Mouse (Mus musculus): Measurements from ENCODE around the gene Dnali1.

Gene Dnali1

DNA sequence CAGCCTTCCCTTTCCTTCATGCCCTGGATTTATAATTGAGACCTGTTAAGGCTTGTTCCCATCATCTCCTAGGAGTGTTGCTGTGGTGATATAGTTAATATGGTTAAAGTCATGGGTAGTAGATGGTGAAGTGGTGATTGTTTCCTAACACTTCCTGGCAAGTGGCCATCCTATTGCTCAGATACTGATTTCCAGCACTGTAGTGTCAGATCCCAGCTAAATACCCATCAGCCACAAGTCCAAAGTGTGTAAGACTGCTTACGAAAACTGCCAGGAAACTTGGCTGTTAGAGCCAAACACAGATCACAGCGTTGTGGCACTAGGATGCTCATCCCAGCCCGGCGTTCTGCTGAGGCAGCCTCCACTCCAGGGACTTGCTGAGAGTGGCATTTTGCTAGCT lies 31.2 kb downstream of the Dnali1 start:
- DNase-seq (ENCODE audit: low read depth, low spot score) = no peak

DNA sequence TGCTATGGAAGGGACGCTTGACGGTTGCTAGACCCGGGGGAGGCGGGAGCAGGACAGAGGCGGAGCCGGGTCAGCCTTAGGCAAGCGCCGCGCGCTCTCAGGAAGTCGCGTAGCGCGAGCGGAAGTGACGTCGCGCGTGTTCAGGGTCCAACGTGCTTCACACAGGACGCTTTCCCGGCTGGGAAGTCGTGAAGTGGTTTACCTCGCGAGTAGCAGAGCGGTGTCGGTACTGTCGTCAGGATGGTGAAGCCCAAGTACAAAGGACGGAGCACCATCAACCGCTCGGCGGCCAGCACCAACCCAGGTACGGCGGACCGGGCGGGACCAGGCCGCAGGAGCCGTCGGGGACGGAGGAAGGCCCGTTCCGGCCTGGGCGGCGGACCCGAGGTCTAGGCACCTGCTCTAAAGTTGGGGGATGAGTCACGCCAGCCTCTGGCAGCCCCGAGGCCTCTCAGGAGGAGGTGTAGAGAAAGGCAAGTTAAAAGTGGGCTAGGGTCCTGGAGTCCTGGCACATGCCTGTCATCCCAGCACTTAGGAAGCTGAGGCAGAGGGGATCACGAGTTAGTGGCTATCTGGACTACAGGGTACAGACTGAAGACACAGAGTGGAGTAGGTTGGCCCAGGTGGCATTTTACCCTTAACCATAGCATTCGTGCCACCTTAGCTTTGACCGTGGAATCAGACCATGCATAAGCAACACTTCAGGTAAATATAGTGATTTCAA lies 35.5 kb downstream of the Dnali1 start:
- DNase-seq (ENCODE audit: low read depth, low spot score) = peak; percentile 93

DNA sequence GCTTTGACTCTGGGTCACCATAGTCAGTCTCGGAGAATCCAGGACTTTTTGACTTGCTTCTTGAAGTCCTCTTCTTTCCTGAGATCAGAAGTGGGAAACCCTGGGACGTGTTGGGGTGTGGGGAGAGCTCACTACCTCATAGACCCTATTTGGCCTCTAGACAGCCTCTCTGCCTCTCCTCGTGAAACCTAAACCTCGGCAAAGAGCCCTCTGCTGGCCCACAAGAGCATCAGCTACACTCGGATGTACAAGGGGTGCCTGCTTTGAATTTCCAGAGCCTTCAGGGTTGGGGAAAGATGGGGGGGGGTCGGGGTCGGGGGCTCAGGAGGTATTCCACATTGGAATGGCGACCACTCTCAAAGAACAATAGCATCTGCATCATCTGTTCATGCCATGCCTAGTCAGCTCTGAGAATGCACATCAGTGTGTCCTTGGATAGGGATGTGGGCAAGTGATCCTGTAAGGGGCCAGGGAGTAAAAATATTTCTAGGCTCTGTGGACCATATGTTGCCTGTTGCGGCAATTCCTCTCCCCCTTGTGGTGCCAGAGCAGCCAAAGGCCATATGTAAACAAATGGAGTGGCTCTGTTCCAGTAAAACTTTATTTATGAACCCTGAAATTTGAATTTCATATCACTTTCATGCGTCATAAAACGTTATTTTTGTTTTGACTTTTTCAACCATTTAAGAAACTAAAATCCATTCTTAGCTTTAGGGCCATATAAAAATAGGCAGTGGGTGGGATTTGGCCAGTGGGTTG lies 44.5 kb downstream of the Dnali1 start:
- DNase-seq (ENCODE audit: low read depth, low spot score) = peak; percentile 40

DNA sequence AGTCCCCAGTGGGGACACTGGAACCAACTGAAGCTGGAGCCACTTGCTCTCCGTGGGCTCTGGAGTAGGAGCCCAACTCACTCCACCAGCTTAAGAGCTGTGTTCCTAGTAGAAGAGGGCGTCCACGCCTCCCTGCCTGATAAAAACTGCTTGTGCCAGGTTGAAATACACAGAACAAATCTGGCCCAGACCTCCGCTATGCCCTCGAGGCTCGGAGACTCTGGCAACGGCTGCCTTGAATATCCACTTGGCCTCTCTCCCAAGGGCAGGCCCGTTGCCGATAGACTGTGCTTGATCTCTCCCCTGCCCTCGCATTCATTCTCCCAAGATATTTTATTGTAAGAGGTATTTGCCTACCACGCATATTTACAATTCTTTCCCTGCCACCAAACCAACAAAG lies 48.1 kb downstream of the Dnali1 start:
- DNase-seq (ENCODE audit: low read depth, low spot score) = no peak

DNA sequence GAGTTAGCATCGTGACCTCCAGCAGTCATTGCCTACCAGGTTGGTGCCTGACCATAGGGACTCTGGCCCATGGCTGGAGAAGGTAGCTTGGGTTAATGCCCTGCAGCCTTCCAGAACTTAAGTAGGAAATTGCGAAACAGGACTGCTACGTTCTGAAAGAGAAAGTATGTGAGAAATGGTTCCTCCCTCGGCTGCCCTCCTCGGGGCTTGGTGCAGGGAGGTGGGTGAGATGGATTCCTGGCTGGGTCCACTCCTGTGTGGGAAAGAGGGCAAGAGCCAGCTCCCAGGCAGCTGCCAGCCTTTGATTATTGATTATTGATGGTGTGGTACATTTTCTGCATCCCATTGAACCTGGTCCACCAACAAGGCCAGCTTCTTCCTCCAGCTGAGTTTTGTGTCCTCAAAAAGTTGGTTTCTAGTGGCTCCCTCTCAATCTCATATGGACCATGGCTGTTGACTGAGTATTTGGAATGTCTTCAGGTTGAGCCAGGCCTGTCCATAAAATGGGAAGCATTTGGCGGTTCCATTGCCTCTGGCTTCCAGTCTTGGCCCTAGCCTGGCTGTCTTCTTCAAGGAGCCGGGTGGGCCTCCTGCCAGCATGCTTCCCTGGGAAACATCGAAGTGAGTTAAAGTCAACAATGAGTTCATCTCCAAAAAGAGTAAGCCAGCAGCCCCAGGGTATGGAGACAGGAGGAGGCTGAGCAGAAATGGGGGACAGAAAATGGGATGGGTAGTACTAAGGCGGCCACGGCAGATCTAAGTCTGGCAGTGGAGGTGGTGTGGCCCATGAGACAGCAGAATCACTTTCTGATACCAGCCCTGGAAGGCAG lies 49.5 kb downstream of the Dnali1 start, which contains the start of gene Gnl2:
Gene Gnl2 (plus strand): TSS at position 780 of the 830 bp plus-strand sequence.
- no peak for DNase-seq (ENCODE audit: low read depth, low spot score)

DNA sequence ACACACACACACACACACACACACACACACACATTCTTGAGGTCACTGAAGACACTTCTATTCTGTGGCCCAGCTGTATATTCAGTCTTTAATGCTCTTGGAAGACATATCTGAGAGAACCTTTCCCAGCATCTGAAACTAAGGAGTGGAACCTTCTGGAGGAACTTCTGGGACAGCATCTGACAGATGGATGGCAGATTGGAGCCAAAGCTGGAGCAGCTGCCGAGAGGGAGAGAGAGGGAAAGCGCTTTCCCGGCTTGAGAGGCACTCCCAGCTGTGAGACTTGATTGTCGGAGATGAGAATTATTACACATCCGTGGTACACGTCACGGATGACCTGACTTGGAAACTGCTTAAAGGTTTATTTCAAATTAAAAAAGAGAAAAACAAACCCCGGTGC lies 56.8 kb downstream of the Dnali1 start:
- DNase-seq (ENCODE audit: low read depth, low spot score) = no peak

DNA sequence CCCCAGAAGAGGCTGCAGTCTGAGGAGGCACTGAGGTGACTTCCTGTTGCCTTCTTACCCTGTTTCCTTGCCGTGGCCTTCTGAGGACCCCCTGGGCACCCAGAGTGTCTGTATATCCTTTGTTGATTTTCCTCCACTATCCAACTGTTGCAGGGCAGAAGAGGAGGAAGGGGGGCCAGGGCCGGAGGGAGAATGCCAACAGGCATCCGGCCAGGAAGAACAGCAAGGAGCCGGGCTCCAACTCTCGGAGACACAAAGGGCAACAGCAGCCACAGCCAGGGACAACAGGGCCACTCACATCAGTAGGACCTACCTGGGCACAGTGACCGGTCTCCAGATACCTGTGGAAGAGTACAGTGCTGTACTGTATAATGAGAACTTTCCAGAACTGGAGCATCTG lies 57.3 kb downstream of the Dnali1 start:
- no peak for DNase-seq (ENCODE audit: low read depth, low spot score)

DNA sequence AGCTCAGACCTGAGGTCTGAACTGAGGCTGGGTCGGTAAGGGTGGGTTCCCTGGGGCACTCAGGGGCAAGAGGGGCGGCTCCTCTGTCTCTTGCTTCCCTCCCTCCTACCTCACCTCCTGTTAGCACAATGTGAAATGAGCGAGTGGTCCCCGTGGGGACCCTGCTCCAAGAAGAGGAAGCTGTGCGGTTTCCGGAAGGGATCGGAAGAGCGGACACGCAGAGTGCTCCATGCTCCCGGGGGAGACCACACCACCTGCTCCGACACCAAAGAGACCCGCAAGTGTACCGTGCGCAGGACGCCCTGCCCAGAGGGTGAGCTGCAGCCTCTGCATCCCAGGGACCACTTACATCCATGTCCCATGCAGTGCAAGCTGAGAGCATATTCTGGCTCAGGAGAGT lies 58.0 kb downstream of the Dnali1 start:
- DNase-seq (ENCODE audit: low read depth, low spot score) = no peak
